Mouse (Mus musculus) CD8-positive naive resting alpha-beta T cell, adult 2 months (primary cell): ENCODE data around the gene Vmn1r93.
"Not testable (repeated sequence)": the region's sequence is repeated elsewhere in the genome, so short reads cannot be mapped to it uniquely, and the experiment has no call there.

Experiments
- DNase-seq, 2 experiments: peaks; one replicate each; pipeline ENCODE4 v3.0.0; 2022; ENCODE audit warnings: low read depth in 2 of 2, low spot score in 2 of 2

Vmn1r93 gene

DNA sequence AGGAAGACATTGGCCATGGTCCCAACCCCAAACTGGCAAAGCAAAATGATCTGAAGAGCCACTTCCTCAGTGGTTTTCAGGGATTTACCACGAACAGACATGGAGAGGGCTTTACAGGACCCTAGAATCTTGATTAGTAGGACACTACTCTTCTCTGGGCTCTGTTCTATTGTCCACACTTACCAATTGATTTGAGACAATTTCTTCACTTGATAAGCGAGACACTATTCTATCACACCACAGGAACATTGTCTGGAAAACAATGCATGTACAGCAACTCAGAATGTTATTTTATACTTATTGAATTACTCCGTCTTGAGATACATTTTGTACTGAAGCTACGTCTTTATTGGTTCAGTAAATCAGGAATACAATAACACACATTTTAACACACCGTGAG is at the start of gene Vmn1r93:
Vmn1r93 (minus strand) TSS at position 101 of the 400 bp plus-strand sequence.
- DNase-seq, result not testable (repeated sequence)

- DNase-seq, result not testable (repeated sequence)
Observed at GRCm38 (mm10) chr7:20168277-20168676, 29.4 kb upstream of the Vmn1r93 start, which contains the start of gene Vmn1r94. TSS of gene Vmn1r94 (minus strand) at chr7:20168377.

DNA sequence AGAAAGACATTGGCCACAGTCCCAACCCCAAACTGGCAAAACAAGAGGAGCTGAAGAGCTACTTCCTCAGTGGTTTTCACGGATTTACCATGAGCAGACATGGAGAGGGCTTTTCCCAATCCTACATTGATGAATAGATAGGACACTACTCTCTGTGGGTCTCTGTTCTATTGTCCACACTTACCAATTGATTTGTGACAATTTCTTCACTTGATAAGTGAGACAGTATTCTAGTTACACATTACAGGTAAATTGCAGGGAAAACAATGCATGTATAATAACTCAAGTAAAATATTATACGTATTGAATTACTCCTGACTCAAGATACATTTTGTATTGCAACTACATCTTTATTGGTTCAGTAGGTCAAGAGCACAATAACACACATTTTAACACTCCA is 16.4 kb downstream of the Vmn1r93 start, which contains the start of gene Gm16442:
Gm16442 (minus strand) TSS at position 101 of the 400 bp plus-strand sequence.
- DNase-seq, result not testable (repeated sequence)

DNA sequence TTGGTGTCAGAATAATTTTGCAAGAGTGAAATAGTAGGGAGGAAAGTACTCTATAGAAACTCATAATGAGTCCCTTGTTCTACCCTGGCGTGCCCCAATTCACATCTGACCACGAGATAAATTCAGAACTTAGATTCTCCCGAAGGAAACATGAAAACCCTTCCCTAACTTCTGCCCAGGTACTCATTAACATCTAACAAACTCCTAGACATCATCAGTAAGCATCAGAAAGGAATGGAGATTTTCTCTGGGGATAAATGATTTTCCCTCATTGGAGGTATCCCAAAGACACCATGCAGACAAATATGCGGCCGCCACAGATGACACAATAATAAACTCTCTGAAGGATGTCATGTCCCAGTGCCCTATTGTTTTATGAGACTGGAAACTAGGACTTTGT is 39.5 kb downstream of the Vmn1r93 start, which contains the start of gene Vmn1r91:
Vmn1r91 (plus strand) TSS at position 301 of the 400 bp plus-strand sequence.
- not testable (repeated sequence) for DNase-seq
